Mouse (Mus musculus) kidney, postnatal 0 days (tissue): ENCODE results near the gene Mafg. TPM values are rescaled to one million over a fixed set of nuclear protein-coding genes. Genes with fewer than 3 reads are reported as not detected.
A peak's percentile ranks its signal among the peaks of the same experiment; 100 is the strongest.

Experiments used
- ATAC-seq: fragments of 200-750 bp; cut with Nextera tagmentation; replicated peaks from 2 replicates; pipeline ENCODE4 v1.8.0; 2017; ENCODE audit warnings: low read depth, moderate number of reproducible peaks, moderate TSS enrichment, moderate library complexity; ENCODE audit not compliant: low FRiP score
- DNase-seq: peaks from one replicate; pipeline ENCODE4 v3.0.0-alpha.2; 2016; ENCODE audit warnings: low spot score
- H3K27ac ChIP-seq: fragments of 300-500 bp; sonication (generic); 2 replicates; pipeline ENCODE4 v1.5.1; 2014; ENCODE audit warnings: mild to moderate bottlenecking
- H3K27me3 ChIP-seq: fragments of 300-500 bp; sonication (generic); 2 replicates; pipeline ENCODE4 v1.6.1; 2014; ENCODE audit warnings: low read length, mixed read lengths; ENCODE audit not compliant: insufficient read depth
- H3K36me3 ChIP-seq: fragments of 300-500 bp; sonication (generic); 2 replicates; pipeline ENCODE4 v1.6.1; 2014; ENCODE audit warnings: low read length, mixed read lengths; ENCODE audit not compliant: insufficient read depth
- H3K4me1 ChIP-seq: fragments of 300-500 bp; sonication (generic); replicated peaks from 2 replicates; pipeline ENCODE4 v1.6.1; 2014; ENCODE audit warnings: antibody characterized with exemption, low read length, mixed read lengths; ENCODE audit not compliant: insufficient read depth
- H3K4me2 ChIP-seq: fragments of 300-500 bp; sonication (generic); 2 replicates; pipeline ENCODE4 v1.6.1; 2014; ENCODE audit warnings: mild to moderate bottlenecking, low read length, moderate library complexity, mixed read lengths
- H3K4me3 ChIP-seq: fragments of 300-500 bp; sonication (generic); replicated peaks from 2 replicates; pipeline ENCODE4 v1.5.1; 2014; ENCODE audit warnings: low read depth, low read length
- H3K9ac ChIP-seq: fragments of 300-500 bp; sonication (generic); 2 replicates; pipeline ENCODE4 v1.6.1; 2014; ENCODE audit warnings: low read depth, low read length
- H3K9me3 ChIP-seq: fragments of 300-500 bp; sonication (generic); replicated peaks from 2 replicates; pipeline ENCODE4 v1.6.1; 2016; ENCODE audit warnings: low read length, inconsistent platforms, mixed read lengths
- CTCF ChIP-seq: IDR thresholded peaks from 2 replicates; pipeline ENCODE4 v1.5.1; 2016; ENCODE audit warnings: antibody characterized with exemption, low read depth, mild to moderate bottlenecking, moderate library complexity
- WGBS: fragments of 180-500 bp; shearing (Covaris S2); extraction: QIAGEN DNeasy Blood & Tissue Kit; methylation state at CpG from one replicate; pipeline ENCODE4 v1.1.7; 2014; 5-methylcytosine and 5-hydroxymethylcytosine counted together
- polyA plus RNA-seq: library from polyadenylated mRNA; unstranded; fragments of >200 nt; fragmentation: Nextera tagmentation; extraction: Ambion mirVana; gene quantifications from 2 replicates; pipeline ENCODE4 v1.2.1, GENCODE M21; 2015

Gene Mafg
- polyA plus RNA-seq, 1 experiment from 2014 or later: 26.5 TPM

DNA sequence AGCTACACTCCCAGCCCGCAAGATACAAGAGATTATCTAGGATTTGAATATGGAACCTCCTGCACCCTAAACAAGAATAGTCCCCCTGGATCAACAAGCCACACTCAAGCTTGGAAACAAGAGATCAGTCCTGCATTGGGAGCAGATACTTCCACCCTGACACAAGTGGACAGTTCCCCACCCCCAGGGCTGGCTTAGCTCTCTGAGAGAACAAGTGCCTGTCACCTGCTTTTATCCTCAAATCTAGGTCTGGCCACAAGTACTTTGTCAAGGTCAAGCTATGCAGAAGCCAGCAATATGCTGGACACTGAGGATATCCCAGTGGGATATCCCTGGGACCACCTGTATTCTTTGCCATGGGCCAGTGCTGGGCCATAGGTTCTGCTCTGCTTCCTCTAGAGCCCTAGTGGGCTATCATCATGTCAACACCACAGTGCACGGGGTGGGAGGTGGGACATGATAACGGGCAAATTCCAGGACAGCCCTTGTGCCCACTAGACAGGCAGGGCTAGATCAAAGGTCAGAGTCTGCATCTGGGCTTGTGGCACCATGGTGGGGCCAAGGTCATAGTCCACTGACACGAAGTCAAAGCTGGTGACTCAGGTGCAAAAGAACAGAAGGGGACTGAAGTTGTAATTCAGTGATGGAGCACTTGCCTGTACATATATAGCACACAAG, 16.6 kb downstream of the Mafg start:
- Histone ChIP-seq H3K4me2 (peak overlapping the region; percentile 62), H3K4me1 (peaks cover 6% of the 10 kb centered on the region; the same call in 1 of the 2 replicates), H3K27ac (peak overlapping the region; percentile 82), H3K4me3 (peak overlapping the region; percentile 74), H3K36me3 (peaks cover 30% of the 10 kb centered on the region), H3K9ac (peak overlapping the region; percentile 72), H3K27me3 (no peaks in the 10 kb centered on the region), H3K9me3 (no peaks in the 10 kb centered on the region)
- ATAC-seq (no peak; the same call in 1 of the 2 replicates), DNase-seq (peak; percentile 20)
- TF ChIP-seq CTCF: no peak
- 43% methylated on average over 4 of the region's 4 CpGs for WGBS

GRCm38 (mm10) chr11:120615606-120616203, 17.7 kb downstream of the Mafg start:
- H3K36me3 ChIP-seq: peaks cover 34% of the 10 kb centered on the region

GRCm38 (mm10) chr11:120615167-120615566, 18.2 kb downstream of the Mafg start:
- Histone ChIP-seq H3K4me3 (no peak overlapping the region), H3K4me1 (peaks cover 6% of the 10 kb centered on the region; the same call in 1 of the 2 replicates), H3K9me3 (no peaks in the 10 kb centered on the region), H3K9ac (no peak overlapping the region), H3K27ac (no peak overlapping the region), H3K36me3 (peaks cover 32% of the 10 kb centered on the region), H3K27me3 (no peaks in the 10 kb centered on the region), H3K4me2 (no peak overlapping the region)
- no peak for TF ChIP-seq CTCF
- WGBS: 93% methylated on average over 6 of the region's 6 CpGs
- DNase-seq (no peak), ATAC-seq (no peak)

More at GRCm38 (mm10) chr11:120615606-120616203, 17.7 kb downstream of the Mafg start:
- peaks cover 6% of the 10 kb centered on the region; the same call in 1 of the 2 replicates for H3K4me1 ChIP-seq
- H3K4me2 ChIP-seq: no peak overlapping the region
- H3K9me3 ChIP-seq: no peaks in the 10 kb centered on the region
- TF ChIP-seq CTCF: no peak
- no peak overlapping the region for H3K27ac ChIP-seq
- DNase-seq (no peak), ATAC-seq (no peak)
- WGBS: 91% methylated on average over 11 of the region's 11 CpGs
- H3K4me3 ChIP-seq: no peak overlapping the region
- H3K9ac ChIP-seq: no peak overlapping the region
- H3K27me3 ChIP-seq: no peaks in the 10 kb centered on the region

DNA sequence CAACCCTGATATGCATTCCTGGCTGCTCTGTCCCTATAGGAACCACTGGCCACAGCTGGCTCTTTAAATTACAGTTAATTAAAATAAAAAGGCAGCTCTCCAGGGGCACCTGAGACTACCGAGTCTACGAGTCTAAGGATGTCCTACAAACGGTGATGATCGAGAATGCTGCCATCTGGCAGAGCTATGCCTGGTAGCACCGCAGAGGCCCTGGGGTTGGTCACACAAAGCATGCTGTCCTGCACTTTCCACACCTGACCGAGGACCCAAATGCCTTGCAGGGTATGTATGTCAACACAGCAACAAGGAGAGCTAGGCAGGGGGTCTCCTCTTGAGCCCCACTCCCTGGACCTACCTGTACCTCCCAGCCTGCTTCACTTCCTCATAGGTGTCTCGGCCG, 19.4 kb downstream of the Mafg start:
- no peak for DNase-seq
- Histone ChIP-seq H3K4me3 (no peak overlapping the region), H3K9ac (no peak overlapping the region), H3K9me3 (no peaks in the 10 kb centered on the region), H3K4me1 (peaks cover 7% of the 10 kb centered on the region), H3K27ac (no peak overlapping the region), H3K36me3 (peaks cover 26% of the 10 kb centered on the region), H3K27me3 (no peaks in the 10 kb centered on the region), H3K4me2 (no peak overlapping the region)
- ATAC-seq: no peak
- WGBS: 83% methylated on average over 8 of the region's 8 CpGs
- TF ChIP-seq CTCF: no peak

DNA sequence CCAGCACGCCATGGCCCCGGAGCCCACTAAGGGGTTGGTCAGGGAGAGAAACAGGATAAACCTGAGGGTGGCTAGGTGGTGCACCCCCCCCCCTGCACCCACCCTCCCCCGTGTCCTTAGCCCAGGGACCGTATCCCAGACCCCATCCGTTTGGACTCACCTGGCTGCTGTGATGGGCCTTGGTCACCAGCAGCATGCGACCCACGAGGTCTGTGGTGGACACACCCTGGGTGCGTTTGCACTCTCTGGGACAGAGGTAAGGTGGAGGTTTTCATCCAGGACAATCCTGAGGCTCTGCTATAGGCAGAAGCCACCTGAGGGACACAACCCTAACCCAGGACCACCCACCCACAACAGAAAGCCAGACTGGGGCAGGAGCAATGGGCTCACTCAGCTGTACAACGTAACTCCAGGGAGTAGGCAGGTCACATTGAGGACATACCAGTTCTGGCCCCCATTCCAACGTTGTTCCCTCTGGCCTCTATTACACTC, 19.9 kb downstream of the Mafg start:
- no peak overlapping the region for H3K4me2 ChIP-seq
- no peak for DNase-seq
- H3K4me3 ChIP-seq: no peak overlapping the region
- WGBS: 92% methylated on average over 10 of the region's 10 CpGs
- H3K9ac ChIP-seq: no peak overlapping the region
- peaks cover 11% of the 10 kb centered on the region for H3K4me1 ChIP-seq
- TF ChIP-seq CTCF: no peak
- H3K27ac ChIP-seq: no peak overlapping the region
- H3K9me3 ChIP-seq: no peaks in the 10 kb centered on the region
- peaks cover 26% of the 10 kb centered on the region for H3K36me3 ChIP-seq
- ATAC-seq: no peak
- H3K27me3 ChIP-seq: no peaks in the 10 kb centered on the region

GRCm38 (mm10) chr11:120612763-120613162, 20.6 kb downstream of the Mafg start:
- no peak overlapping the region for H3K9ac ChIP-seq
- H3K9me3 ChIP-seq: no peaks in the 10 kb centered on the region
- peaks cover 26% of the 10 kb centered on the region for H3K36me3 ChIP-seq
- H3K4me3 ChIP-seq: no peak overlapping the region
- WGBS: 43% methylated on average over 6 of the region's 6 CpGs
- H3K4me1 ChIP-seq: peaks cover 12% of the 10 kb centered on the region
- no peak overlapping the region for H3K27ac ChIP-seq
- DNase-seq (peak; percentile 81), ATAC-seq (peak; percentile 18)
- TF ChIP-seq CTCF: peak; percentile 88
- H3K27me3 ChIP-seq: no peaks in the 10 kb centered on the region
- no peak overlapping the region for H3K4me2 ChIP-seq
